Mouse (Mus musculus): ENCODE measurements around the gene Naa50. TPM values are rescaled to one million over a fixed set of nuclear protein-coding genes. Genes with fewer than 3 reads are reported as not detected.

The Naa50 gene
- polyA plus RNA-seq, 1 experiment, result 1.7 TPM

DNA sequence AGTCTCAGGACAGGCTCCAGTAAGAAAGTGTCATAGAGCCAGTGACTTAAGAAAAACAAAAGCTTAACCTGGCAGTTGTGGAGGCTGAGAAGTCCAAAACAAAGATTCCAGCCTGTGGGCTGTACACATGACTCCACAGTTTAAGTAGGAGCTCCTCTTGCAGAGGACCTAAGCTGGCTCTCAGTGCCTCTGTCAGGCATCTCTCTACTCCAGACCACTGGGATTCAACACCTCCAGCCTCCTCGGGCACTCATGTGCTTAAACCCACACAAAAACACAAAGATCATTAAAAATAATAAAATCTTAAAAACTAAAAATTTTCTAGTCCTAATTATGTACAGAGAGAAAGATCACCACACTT lies 71.4 kb downstream of the Naa50 start:
- no peak overlapping the region for H3K4me3 ChIP-seq (replicated peaks)
- no peaks in the 10 kb centered on the region for H3K27me3 ChIP-seq (ENCODE audit: control insufficient read depth)
- H3K9me3 ChIP-seq (ENCODE audit: control insufficient read depth, low read length), result no peaks in the 10 kb centered on the region
- H3K36me3 ChIP-seq (ENCODE audit: control insufficient read depth), result peaks cover 96% of the 10 kb centered on the region
- TF ChIP-seq GATA1 (IDR thresholded peaks at IDR 0.05; ENCODE audit: low read length) (no peak), TAL1 (IDR thresholded peaks at IDR 0.05; ENCODE audit: low read length) (no peak)
- H3K4me1 ChIP-seq (ENCODE audit: control insufficient read depth), result peaks cover 26% of the 10 kb centered on the region

DNA sequence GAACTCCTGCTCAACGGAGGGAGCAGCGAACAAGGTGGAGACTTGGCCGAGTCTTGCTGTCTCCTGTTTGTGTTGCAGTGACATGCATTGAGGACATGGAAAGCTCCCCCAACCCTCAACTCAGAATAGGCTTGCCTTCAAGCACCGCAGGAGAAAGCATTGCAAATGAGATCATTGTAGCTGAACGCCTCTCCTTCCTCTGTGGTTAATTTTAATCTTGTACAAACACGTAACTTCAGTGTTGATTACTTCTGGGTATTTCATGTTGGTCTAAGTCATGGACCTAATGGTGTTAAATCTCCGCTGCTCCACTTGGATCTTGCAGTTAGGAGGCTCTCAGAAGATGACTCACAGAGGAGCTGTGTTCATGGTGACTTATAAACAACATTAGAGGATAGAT lies 73.1 kb downstream of the Naa50 start:
- no peak overlapping the region for H3K4me3 ChIP-seq (replicated peaks)
- H3K36me3 ChIP-seq (ENCODE audit: control insufficient read depth), result peaks cover 98% of the 10 kb centered on the region
- H3K4me1 ChIP-seq (ENCODE audit: control insufficient read depth), result peaks cover 23% of the 10 kb centered on the region
- H3K27me3 ChIP-seq (ENCODE audit: control insufficient read depth), result no peaks in the 10 kb centered on the region
- no peaks in the 10 kb centered on the region for H3K9me3 ChIP-seq (ENCODE audit: control insufficient read depth, low read length)
- TF ChIP-seq GATA1 (IDR thresholded peaks at IDR 0.05; ENCODE audit: low read length) (no peak), TAL1 (IDR thresholded peaks at IDR 0.05; ENCODE audit: low read length) (no peak)

Other genes starting within 250 kb of the Naa50 start
- gene Qtrt2, start 213.0 kb upstream of the Naa50 start, polyA plus RNA-seq (2012), result 0.04 TPM in 1 of 2 replicates, not detected in the other
- gene Zdhhc23, start 160.0 kb upstream of the Naa50 start, polyA plus RNA-seq (2012), result 0.01 TPM in 1 of 2 replicates, not detected in the other
- not detected in 2 replicates for gene Gramd1c, start 76.5 kb upstream of the Naa50 start, polyA plus RNA-seq (2012)
- 0.06 and 0.12 TPM in 2 replicates for gene Atp6v1a, start 125 bp upstream of the Naa50 start, polyA plus RNA-seq (2012)
- gene Usf3, start 33.4 kb downstream of the Naa50 start, polyA plus RNA-seq (2012), result 0.26 and 0.51 TPM in 2 replicates
- not detected in 2 replicates for gene Sidt1, start 193.4 kb downstream of the Naa50 start, polyA plus RNA-seq (2012)
- 0.75 and 1.3 TPM in 2 replicates for gene Spice1, start 207.3 kb downstream of the Naa50 start, polyA plus RNA-seq (2012)